Mouse (Mus musculus) ZHBTc4 (cell line): ENCODE data around the gene Olfr522.

ENCODE experiments used
- DNase-seq: peaks from one replicate; pipeline ENCODE4 v3.0.0-alpha.2; 2011; ENCODE audit warnings: low read depth, low spot score

Gene Olfr522

DNA sequence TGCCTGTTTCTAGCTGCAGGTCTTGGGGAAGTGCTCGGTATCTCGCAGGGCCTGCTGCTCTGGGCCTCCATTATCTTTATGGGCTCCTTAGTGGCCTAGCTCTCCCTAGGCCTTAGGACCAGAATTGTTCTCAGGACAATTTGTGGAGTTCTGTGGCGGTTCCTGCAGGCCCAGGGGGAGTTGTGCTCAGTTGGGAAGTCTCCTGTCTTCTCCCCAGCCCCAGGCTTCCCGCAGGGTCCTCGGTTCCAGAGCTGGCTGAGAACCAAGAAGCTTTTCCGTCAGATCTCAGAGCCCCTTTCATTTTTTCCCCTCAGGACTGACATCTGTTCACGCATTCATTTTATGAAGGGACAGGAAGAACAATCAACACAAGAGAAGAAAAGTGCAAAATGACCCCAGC lies at the start of gene Olfr522:
Gene Olfr522, minus strand, starts transcription at position 101 of the 400 bp plus-strand sequence.
- DNase-seq, result no peak

DNA sequence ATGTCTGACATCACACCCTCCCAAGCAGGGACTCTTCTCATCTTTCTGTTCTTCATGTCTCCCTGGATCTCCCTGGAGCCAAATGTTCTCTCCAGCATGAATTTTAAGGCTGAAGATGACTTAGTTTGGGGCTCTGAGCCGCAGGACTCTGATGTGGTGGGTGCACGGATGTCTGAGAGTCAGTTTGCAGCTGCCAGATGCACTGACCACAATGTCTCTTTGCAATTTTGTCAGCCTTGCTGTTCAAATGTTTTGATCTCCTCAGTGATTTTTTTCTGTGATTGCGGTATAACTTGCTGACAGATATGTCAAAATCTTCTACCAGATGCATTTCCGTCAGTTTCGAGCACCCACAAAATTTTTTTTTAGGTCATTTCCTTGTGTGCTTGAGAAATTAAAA lies 49.3 kb upstream of the Olfr522 start:
- no peak for DNase-seq

DNA sequence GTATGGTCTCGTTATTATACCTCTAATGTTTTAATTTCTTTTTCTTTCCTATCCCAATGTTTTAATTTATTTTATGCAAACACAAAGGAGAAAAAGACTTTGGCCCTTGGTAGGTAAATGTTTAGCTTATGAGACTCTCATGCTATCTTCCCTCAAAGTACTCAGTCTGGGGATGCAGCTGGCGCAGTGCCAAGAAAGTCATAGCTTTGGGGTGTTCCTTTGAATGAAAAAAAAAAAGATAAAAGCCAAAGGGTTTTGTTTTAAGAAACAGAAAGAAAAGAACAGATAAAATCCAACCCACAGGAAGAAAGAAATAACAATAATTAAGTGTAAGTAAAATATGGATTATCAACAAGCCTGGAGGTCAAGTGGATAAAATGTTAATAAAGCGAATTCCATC lies 44.1 kb upstream of the Olfr522 start:
- no peak for DNase-seq

DNA sequence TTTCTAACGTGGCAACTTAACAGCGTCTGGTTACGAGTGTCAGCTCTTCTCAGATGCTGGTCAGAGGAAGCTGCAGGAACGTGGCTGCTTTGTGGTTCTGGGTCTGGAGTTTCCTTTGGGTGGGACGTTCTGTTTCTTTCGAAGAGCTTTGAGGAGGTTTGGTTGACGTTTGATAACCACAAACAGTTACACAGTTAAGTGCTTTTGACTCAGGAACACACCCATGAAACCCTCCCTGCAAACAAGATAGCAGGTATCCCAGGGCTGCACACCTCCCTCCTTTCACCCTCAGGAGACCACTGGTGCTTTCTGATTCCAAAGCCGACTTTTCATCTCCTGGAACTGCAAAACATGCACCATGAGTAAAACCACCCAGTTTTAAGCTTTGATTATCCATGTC lies 43.6 kb upstream of the Olfr522 start:
- no peak for DNase-seq

DNA sequence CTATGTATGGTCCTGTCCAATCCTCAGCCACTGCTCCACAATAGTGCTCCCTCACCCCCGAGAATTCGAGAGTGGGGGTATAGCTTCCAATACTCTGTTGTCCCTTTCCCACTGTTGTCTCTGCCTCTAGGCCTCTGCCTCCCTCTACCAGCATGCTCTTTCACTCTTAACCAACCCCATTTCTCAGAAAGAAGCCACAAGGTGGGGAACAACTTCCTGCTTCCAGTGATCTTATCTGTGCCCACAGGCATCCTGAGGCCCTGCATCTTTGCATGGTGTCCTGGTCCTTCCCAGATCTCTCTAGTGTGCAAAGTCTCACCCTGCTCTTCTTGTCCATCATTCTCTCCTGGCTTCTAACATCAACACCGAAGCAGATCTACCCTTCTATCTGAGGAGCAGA lies 42.3 kb upstream of the Olfr522 start:
- no peak for DNase-seq

DNA sequence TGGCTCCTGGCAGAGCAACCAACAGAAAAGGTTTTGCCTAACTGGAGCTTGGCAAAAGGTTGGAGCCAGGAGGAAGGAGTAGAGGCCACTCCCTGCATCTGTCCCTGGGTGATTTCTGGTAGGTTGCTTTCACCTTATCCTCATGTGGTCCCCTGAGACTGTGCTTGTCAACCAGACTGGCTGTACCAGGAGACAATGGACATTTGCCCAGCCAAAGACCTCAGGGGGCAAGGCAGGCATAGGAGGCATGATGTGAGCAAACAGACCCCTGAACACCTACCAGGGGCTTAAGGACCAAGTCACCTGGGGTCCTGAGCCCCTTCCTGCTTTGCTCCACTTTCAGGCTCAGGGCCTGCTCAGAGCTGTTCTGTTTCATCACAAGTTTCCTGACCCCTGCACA lies 41.3 kb upstream of the Olfr522 start, which contains the start of gene Olfr524:
Gene Olfr524, minus strand, starts transcription at position 101 of the 400 bp plus-strand sequence.
- no peak for DNase-seq

DNA sequence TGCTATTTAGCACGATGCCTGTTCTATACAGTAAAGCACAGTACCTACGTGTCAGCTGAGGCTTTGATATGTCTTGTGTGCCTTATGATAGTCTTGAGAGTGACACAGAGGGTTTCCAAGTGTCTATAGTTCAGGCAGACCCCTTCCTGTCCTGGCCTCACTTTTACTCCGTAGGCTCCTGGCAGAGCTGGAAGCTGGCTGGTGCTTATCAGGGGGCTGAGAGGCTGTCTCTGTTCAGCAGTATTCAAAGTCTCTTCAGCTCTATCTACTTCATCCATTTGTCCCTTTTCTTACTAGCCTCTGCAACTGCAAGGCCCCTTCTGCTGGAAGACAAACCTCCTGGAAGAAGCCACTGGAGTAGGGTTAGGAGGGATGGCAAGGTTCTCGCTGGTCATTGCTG lies 36.5 kb upstream of the Olfr522 start:
- no peak for DNase-seq

DNA sequence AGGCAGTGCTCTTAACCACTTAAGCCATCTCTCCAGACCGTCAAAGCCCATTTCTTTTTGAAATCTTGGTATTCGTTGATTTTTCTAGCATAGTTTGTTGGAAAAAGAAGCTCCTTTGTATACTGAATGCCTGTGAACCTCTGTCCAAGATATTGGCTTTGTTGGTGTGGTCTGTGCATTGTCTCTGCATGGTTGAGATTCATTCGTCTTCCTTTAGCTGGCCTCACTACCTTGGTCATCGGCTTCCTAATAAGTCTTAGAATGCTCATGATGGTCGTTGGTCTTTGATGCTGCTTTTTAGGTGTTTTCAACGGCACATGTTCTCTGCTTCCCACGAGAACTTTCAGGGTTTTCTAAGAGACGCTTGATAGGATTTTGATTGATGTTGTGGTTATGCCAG lies 31.4 kb upstream of the Olfr522 start:
- DNase-seq, result no peak

DNA sequence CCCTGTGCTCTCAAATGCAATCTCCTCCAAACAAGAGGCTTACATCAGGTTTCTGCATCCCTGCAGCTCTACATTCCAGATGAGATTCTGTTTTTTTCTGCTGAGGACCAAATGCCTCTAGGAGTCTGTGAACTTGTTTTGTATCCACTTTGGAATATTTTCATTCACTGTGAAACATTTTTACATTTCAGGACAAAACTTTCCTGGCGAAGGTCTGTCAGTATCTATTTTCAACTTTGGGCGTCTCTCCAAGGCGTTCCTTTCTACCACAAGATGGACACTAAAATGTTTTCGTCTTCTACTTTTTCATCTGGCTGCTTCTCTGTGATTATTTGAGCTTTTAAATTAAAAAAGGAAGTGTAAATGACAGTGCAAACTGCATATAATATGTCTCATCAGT lies 29.5 kb upstream of the Olfr522 start:
- DNase-seq, result no peak

DNA sequence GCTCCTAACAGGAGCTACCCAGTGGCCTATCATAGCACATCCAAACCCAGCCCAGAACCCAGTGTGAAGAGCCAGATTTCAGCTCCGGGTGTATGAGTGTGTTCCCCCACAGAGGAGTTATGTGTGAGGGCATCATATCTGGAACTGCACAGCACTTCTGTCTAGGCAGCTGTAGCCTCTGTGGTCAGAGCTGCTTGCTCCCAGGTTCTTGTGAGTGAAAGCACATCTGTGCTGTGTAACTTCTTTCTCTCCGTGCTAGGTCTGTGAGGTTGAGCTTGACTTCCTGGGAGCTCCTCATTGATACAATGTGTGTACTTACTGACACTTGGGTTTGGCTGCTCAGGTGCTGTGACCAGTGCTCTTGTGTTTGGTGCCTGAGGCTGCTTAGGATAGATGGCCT lies 28.3 kb upstream of the Olfr522 start:
- DNase-seq, result no peak

DNA sequence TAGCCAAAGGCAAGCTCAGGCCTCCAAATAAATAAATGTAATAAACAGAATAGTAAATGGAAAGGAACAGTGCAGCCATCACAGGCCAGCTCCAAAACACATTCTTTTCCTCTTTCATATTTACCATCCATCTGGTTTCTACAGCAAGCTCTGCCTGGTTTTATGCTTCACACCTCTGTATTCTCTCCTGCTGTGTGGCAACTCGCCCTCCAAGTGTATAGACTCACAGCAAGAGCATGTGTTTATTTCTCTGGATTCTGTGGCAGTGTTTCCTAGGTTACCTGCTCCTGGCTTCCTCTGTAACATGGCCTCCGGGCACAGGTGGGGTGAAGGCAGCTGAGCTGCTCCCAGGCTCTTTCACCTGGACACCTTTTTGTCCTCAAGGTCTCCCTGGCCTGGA lies 27.9 kb upstream of the Olfr522 start:
- no peak for DNase-seq

DNA sequence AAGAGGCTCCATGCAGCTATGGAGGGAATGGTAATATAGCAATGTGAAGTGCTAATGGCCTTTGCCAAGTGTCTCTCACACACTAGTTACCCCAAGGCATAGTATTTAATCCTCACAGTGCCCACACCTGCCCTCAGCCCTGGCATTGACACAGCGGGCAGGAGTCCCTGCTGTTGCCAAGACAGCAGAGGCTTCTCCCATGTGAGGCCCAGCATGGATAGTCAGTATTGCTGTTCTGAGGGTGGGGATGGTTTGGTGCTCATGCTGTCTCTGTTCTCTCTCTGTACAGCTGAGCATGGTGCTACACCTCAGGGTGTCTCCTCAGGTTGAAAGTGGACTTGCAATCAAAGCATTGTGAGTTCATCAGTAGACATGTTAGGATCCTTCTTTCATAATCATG lies 25.9 kb upstream of the Olfr522 start:
- no peak for DNase-seq

DNA sequence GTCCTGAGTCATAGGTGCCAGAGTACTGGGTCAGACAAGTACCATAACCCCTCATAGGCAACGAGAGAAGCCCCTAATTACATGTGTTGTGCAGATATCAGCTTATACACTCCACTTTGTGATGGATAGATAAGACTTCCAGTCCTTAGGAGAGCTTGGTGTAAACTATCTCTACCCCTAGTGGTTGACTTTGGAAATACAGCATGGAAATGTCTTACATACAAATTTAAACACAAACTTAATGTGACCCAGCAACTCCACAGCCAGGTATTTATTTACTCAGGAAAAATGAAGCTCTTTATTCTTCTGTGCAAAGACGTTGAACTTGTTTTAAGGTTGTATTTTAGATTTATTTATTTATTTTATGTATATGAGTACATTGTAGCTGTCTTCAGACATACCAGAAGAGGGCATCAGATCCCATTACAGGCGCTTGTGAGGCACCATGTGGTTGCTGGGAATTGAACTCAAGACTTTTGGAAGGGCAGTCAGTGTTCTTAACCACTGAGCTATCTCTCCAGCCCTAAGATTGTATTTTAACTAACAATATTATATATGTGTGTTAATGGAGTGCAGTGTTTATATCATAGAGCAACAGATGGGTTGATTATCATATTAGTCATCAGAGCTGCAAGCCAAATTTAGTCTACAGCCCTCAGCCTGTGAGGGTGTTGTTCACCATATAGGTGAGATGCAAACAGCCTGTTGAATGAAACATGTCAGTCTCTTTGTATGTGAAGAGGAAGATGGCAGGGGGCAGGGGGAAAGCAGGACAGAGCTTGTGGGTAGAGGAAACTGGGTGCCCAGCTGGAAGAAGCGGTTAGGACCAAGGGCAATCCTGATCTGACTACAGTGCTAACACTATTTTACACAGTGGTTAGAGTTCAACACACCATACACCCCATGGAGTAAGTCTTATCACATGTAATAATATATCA lies 24.1 kb upstream of the Olfr522 start:
- peak; percentile 73 for DNase-seq

DNA sequence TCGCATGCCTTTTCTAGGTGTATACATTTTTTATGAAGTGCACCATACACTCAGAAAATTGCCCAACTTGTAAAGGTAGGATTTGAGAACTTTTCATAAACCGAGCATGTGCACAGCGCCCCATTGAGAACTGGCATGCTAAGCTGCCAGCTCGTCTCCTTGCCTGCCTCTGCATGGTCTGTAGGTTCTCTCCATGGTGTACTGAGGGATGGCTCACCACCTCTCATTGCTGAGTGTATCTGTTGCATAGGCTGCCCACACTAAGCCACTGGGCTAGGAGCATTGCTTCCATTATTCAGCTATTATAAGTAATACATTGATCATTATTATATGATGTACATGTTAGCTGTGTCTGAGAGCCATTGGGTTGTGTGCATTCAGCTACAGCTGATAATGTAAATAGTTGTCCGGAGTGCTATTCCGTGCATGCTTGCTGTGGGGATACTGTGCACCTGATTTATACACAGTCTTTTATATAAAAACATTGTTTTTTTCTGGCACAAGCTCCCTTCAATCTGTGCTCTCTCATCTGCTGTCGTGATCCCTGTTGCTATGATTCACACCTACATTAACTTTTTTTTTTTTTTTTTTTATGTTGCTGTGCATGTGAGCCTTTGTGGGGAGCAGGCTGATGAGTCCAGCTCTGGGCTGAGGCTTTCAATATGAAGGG lies 23.3 kb upstream of the Olfr522 start:
- no peak for DNase-seq

DNA sequence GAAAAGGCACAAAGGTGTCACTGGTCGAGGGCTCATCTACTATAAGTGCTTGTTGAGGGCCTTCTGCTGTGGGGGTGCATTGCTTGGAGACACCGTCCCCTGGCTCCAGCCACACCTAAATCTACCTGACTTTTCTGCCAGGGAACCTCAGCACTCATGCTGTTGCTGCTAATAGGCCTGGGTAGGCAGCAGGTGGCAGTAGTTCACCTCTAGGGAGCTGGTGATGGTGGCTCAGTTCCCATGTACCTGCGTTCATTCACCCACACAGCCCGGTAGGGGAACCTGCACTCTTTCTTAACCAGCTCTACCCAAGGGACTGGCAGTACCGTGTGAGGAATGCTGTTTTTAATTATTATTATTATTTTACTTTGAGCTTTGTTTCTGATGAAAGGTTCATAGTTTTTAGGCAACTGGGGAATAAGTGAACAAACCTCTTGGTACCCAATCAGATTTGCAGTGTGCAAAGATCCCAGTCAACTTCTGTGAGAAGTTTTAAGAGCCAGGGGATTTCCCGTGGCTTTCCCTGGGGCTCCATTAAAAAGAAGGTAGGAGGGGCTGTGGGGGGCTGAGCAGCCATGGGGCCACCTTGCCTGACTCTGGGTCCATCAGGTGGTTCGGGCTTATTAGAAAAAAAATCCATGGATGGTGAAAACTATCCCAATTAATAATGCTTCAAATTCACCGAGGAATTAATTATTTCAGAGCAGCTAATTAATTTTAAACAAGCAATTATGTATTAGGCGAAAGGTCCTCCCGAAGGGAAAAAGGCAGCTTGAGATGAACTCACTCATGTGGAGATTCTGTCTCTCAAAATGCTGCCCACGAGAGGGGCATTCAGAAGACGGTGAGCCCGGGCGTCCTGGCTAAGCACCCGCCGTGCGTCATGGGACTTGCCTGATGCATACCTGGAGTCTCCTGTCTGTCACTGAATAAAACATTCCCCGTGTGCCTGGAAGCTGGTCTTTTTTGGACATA lies 22.4 kb upstream of the Olfr522 start:
- peak; percentile 65 for DNase-seq

DNA sequence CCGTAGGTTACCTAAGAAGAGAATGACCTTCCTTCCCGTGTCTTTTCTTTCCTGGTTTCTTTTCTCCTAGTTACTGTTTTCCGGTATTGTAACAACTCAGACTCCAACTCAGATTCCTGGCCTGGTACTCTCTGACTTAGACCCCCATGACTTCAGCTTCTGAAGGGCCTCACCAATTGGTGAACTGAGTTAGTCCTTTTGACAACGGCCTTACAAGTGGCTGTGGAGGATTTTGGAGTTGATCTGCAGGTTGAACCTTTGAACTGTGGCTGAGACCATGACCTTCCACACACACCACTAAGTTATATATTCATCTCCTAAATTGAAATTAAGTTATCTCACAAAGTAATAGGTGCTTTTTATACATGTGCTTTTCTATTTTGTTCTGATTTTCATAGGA lies 19.6 kb upstream of the Olfr522 start:
- no peak for DNase-seq

DNA sequence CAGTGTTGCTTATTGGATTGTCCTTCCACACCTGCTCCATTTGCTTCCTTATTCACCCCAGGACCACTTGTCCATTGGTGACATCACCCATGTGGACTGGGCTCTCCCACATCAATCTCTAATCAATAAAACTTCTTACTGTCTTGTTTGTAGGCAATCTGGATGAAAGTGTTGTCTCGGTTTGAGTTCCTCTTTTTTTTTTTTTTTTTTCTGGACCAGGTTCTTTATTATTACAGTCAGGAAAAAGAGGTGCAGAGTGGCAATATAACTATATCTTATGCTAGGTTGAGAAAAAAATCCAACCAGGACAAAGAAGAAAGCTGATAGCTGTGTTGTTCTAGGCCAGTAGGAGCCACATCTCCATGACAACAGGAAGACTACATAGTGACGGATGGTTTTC lies 16.1 kb upstream of the Olfr522 start:
- DNase-seq, result no peak

DNA sequence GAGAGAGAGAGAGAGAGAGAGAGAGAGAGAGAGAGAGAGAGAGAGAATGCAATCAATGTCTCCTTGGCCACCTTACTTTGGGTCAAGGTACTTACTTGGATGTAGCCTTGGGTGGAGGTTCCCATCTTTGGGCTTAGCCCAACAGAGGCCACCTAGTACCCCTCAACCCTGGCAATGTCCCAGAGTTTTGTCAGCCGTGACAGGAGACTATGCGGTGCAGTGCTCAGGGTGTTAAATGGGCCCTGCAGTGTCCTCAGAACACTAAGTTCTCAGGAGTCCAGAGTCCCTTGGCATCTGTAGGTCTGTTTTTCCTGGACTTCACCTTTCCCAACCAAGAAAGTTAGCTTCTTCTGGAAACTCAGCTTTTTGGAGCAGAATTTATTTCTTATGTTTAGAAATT lies 14.6 kb upstream of the Olfr522 start:
- no peak for DNase-seq

DNA sequence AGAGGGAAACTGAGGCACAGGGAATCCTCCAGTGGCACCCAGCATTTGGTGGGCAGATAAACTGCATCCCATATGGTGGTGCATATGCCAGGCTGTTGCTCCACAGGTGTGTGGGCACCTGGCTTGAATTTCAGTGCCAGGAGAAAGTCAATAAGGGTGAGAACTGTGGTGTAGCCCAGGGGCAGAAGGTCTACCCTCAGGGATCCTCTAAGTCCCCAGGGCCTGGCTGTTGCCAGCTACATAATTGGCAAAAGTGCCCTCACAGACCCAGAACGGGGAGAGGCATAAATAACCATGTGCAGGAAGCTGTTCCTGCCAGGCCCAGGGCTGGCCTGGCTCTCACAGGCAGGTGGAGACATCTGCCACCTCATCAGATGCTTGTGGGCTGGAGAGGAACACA lies 8.4 kb upstream of the Olfr522 start, which contains the start of gene Olfr523:
Gene Olfr523, plus strand, starts transcription at position 282 of the 400 bp plus-strand sequence.
- DNase-seq, result no peak

DNA sequence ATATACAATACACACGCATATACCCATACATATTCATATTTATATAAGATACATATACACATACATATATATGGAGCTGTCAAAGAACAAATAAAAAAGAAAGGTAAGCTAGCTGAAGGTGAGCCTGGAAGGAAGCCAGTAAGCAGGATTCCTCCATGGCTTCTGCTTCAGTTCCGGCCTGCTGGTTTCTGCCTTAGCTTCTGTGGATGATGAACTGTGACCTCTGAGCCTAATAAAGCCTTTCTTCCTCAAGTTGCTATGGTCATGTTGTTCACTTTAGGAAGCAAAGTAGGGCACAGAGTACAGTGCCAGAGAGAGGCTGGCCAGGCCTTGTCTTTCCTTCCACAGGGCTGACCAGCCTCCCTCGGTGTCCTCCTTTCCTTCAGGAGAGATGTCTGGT lies 6.3 kb upstream of the Olfr522 start:
- DNase-seq, result no peak

DNA sequence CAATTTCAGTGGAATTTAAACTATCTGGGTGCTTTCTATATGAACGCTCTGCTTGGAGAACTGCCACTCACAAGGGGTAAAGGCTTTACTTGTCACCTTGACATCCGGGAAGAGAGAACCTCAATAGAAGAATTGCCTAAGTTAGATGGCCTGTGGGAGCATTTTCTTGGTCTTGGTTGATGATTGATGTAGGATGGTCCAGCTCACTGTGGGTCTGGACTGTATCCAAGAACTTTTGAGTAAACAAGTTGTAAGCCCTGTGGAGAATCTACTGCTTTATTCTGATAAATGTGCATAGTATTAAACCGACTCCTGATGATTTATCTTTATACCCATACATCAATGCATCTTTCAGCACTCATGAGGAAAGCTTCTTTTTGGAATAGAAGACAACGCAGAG lies 4.8 kb upstream of the Olfr522 start:
- no peak for DNase-seq

DNA sequence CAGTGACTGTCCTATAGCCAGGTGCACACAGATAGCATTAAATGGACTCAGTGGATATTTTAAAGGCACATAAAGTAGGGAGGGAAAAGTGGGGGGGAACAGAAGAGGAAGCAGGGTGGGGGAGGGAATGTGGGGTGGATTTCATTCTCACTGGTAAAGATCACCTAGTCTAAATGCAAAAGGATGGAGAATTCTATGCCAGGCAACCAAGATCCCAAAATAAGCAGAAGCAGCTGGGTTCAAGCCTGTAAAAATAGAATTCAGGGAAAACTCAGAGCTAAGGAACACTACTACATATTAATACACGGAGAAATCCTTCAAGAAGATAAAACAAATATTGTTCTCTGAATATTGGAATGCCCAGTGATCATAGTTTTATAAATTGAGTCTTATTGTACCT lies 3.4 kb upstream of the Olfr522 start:
- no peak for DNase-seq
